Mouse (Mus musculus): Measurements from ENCODE around the gene Spata1. TPM values are rescaled to one million over a fixed set of nuclear protein-coding genes. Genes with fewer than 3 reads are reported as not detected.

Gene Spata1
- polyA plus RNA-seq, 1 experiment from 2014 or later = 5.4 TPM

DNA sequence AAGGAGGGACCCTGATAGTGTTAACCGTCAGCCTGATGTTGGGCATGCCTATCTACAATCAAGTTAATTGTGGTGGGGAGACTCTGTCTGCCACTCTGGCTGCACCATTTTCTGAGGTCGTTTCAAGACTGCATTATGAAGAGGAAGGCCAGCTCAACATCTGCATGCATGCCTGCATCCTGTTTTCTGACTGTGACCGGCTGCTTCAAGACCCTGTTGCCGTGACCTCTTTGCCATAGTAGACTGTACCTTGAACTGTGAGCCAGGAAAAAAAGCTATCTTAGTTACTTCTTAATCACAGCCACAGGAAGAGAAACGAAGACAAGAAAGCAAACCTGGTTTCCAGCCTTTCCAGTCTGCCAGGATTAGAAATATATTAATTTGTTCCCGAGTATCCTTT lies 50.6 kb downstream of the Spata1 start:
- no peaks in the 10 kb centered on the region for H3K9me3 ChIP-seq
- DNase-seq (ENCODE audit: low spot score) = no peak
- no peak overlapping the region for H3K4me3 ChIP-seq
- no peaks in the 10 kb centered on the region for H3K27me3 ChIP-seq (ENCODE audit: insufficient read depth, poor library complexity, severe bottlenecking)
- peaks cover 10% of the 10 kb centered on the region; the same call in 1 of the 2 replicates for H3K36me3 ChIP-seq
- H3K4me1 ChIP-seq = peaks cover 26% of the 10 kb centered on the region
- WGBS = 63% methylated on average over 6 of the region's 6 CpGs
- no peak overlapping the region for H3K27ac ChIP-seq

GRCm38 (mm10) chr3:146448372-146448771 lies 51.2 kb downstream of the Spata1 start:
- H3K4me1 ChIP-seq = peaks cover 26% of the 10 kb centered on the region
- no peaks in the 10 kb centered on the region for H3K27me3 ChIP-seq (ENCODE audit: insufficient read depth, poor library complexity, severe bottlenecking)
- 41% methylated on average over 10 of the region's 10 CpGs for whole genome bisulfite sequencing
- peak overlapping the region; percentile 32; the same call in 1 of the 2 replicates for H3K27ac ChIP-seq
- DNase-seq (ENCODE audit: low spot score) = no peak
- no peaks in the 10 kb centered on the region for H3K9me3 ChIP-seq
- no peak overlapping the region for H3K4me3 ChIP-seq
- peaks cover 10% of the 10 kb centered on the region; the same call in 1 of the 2 replicates for H3K36me3 ChIP-seq

DNA sequence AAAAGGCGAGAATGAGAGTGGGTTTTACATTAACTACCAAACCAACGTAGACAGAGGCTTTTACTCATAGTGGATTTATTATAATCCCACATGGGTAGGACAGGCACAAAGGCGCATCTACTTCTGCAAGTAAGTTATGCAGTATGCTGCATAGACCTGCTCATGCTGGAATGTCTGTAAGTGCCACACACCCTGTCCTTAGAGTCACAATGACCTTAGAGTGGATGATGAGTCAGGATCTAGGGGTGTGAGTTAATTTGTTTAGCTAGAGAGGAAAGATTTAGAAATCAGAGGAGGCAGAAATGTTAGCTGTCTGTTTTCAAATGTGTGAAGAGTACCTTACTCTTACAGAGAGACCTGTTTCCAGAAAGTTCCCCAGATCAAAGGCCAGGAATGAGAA lies 52.0 kb downstream of the Spata1 start:
- Histone ChIP-seq H3K27me3 (ENCODE audit: insufficient read depth, poor library complexity, severe bottlenecking) (no peaks in the 10 kb centered on the region), H3K27ac (no peak overlapping the region), H3K4me1 (peaks cover 26% of the 10 kb centered on the region), H3K36me3 (peaks cover 10% of the 10 kb centered on the region; the same call in 1 of the 2 replicates), H3K4me3 (no peak overlapping the region), H3K9me3 (no peaks in the 10 kb centered on the region)
- DNase-seq (ENCODE audit: low spot score) = no peak
- WGBS = 93% methylated on average over 3 of the region's 3 CpGs

DNA sequence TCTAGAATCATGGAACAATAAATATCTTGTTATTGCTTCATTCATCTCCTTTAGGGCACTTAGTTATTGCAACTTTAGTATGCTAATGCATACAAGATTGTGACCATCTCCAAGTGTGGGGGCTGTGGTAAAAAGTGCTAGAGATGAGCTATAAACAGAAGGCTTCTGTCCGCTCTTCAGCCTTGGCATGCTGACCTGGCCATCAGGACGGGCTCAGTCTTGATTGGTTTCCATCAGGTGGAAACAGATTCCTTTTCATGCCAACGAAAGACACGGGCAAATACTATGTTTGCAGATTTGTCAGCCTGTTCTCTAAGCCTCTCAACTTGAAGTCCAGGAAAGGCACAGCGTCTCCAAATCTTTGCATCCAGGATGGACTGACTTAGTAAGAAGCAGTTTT lies 52.4 kb downstream of the Spata1 start:
- Histone ChIP-seq H3K9me3 (no peaks in the 10 kb centered on the region), H3K36me3 (peaks cover 10% of the 10 kb centered on the region; the same call in 1 of the 2 replicates), H3K4me1 (peaks cover 26% of the 10 kb centered on the region), H3K27ac (no peak overlapping the region), H3K4me3 (no peak overlapping the region), H3K27me3 (ENCODE audit: insufficient read depth, poor library complexity, severe bottlenecking) (no peaks in the 10 kb centered on the region)
- WGBS = 90% methylated on average over 5 of the region's 5 CpGs
- DNase-seq (ENCODE audit: low spot score) = no peak

GRCm38 (mm10) chr3:146444880-146445279 lies 54.7 kb downstream of the Spata1 start:
- no peak for DNase-seq (ENCODE audit: low spot score)
- WGBS = 93% methylated on average over 7 of the region's 7 CpGs
- Histone ChIP-seq H3K9me3 (no peaks in the 10 kb centered on the region), H3K27ac (no peak overlapping the region), H3K4me1 (peaks cover 15% of the 10 kb centered on the region), H3K4me3 (no peak overlapping the region), H3K36me3 (peaks cover 16% of the 10 kb centered on the region; the same call in 1 of the 2 replicates), H3K27me3 (ENCODE audit: insufficient read depth, poor library complexity, severe bottlenecking) (no peaks in the 10 kb centered on the region)

DNA sequence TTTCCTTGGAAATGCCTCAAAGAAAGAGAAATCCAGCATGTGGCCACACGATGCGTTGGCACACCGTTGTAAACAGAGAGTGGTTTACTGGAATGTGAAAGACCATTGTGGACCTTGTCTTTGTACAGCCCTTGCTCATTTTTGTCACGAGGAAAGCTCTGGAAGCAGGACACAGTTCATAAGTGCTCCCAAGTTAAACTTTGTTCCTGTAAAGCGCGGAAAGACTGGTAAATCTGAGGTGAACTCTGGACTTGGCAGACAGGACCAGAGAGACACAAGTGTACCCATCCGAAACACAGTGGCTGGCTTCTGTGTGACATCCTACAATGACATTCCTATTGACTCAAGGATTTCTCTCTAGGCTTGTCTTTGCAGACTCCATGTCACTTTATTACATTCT lies 56.2 kb downstream of the Spata1 start:
- 92% methylated on average over 7 of the region's 7 CpGs for WGBS
- H3K4me1 ChIP-seq = peaks cover 9% of the 10 kb centered on the region
- H3K4me3 ChIP-seq = no peak overlapping the region
- H3K36me3 ChIP-seq = peaks cover 21% of the 10 kb centered on the region
- no peaks in the 10 kb centered on the region for H3K27me3 ChIP-seq (ENCODE audit: insufficient read depth, poor library complexity, severe bottlenecking)
- no peak overlapping the region for H3K27ac ChIP-seq
- DNase-seq (ENCODE audit: low spot score) = no peak
- no peaks in the 10 kb centered on the region for H3K9me3 ChIP-seq

DNA sequence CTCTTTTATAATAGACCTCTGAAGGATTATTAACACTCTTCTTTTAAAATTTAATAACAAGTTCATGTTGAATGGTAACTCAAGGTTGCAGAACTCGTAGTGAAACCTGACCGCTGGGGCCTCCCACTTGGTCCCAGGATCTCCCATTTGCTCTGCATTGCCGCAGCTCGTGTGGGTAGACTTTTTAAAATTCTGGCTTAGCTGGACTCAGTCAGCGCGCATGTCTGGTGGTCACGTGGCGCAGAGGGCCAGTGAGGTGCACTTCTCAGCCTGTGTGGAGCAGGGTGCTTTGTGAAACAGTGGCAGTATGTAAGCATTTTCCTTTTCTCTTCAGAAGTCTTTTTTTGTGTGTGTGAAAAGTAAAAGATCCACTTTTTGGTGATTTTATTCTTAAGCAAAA lies 56.6 kb downstream of the Spata1 start:
- Histone ChIP-seq H3K27ac (no peak overlapping the region), H3K9me3 (no peaks in the 10 kb centered on the region), H3K36me3 (peaks cover 25% of the 10 kb centered on the region), H3K4me3 (no peak overlapping the region), H3K27me3 (ENCODE audit: insufficient read depth, poor library complexity, severe bottlenecking) (no peaks in the 10 kb centered on the region), H3K4me1 (peaks cover 4% of the 10 kb centered on the region)
- DNase-seq (ENCODE audit: low spot score) = no peak
- 94% methylated on average over 8 of the region's 8 CpGs for WGBS

GRCm38 (mm10) chr3:146442484-146442883 lies 57.1 kb downstream of the Spata1 start:
- no peaks in the 10 kb centered on the region for H3K9me3 ChIP-seq
- no peak overlapping the region for H3K27ac ChIP-seq
- no peak for DNase-seq (ENCODE audit: low spot score)
- 0 out of 2 replicates have a peak, but pooled peaks cover under 1% of the 10 kb centered on the region for H3K4me1 ChIP-seq
- peaks cover 27% of the 10 kb centered on the region for H3K36me3 ChIP-seq
- no peak overlapping the region for H3K4me3 ChIP-seq
- 88% methylated on average over 7 of the region's 7 CpGs for WGBS
- H3K27me3 ChIP-seq (ENCODE audit: insufficient read depth, poor library complexity, severe bottlenecking) = no peaks in the 10 kb centered on the region

DNA sequence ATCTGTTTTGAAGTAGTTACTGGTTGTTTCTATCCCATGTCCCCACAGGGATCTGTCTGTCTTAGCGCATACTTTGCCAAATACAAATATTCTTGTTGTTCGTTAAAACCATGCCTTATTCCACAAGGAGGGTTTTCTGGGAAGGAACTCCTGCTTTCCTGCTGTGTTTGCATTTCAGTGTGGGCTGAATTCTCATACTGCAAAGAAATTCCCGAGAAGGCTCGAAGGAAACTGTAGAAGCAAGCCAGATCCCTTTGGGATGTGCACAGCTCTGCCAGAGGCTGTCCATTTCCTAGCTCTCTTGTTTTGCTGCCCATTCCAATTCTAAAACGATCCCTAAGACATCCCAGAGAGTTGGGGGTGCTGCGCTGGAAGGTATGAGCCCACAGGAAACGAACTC lies 59.1 kb downstream of the Spata1 start:
- no peak overlapping the region for H3K27ac ChIP-seq
- H3K4me1 ChIP-seq = no peaks in the 10 kb centered on the region
- no peak for DNase-seq (ENCODE audit: low spot score)
- H3K36me3 ChIP-seq = peaks cover 39% of the 10 kb centered on the region
- H3K4me3 ChIP-seq = no peak overlapping the region
- H3K9me3 ChIP-seq = no peaks in the 10 kb centered on the region
- 88% methylated on average over 7 of the region's 7 CpGs for WGBS
- no peaks in the 10 kb centered on the region for H3K27me3 ChIP-seq (ENCODE audit: insufficient read depth, poor library complexity, severe bottlenecking)

GRCm38 (mm10) chr3:146440011-146440410 lies 59.5 kb downstream of the Spata1 start:
- 92% methylated on average over 12 of the region's 12 CpGs for WGBS
- no peak overlapping the region for H3K27ac ChIP-seq
- no peak for DNase-seq (ENCODE audit: low spot score)
- H3K4me1 ChIP-seq = no peaks in the 10 kb centered on the region
- no peaks in the 10 kb centered on the region for H3K9me3 ChIP-seq
- H3K36me3 ChIP-seq = peaks cover 38% of the 10 kb centered on the region
- H3K27me3 ChIP-seq (ENCODE audit: insufficient read depth, poor library complexity, severe bottlenecking) = no peaks in the 10 kb centered on the region
- H3K4me3 ChIP-seq = no peak overlapping the region

GRCm38 (mm10) chr3:146436114-146436513 lies 63.4 kb downstream of the Spata1 start:
- no peak overlapping the region for H3K4me3 ChIP-seq
- WGBS = 90% methylated on average over 8 of the region's 8 CpGs
- peak; percentile 58 for DNase-seq (ENCODE audit: low spot score)

GRCm38 (mm10) chr3:146435533-146435932 lies 64.0 kb downstream of the Spata1 start:
- no peaks in the 10 kb centered on the region for H3K9me3 ChIP-seq
- H3K27ac ChIP-seq = no peak overlapping the region
- peak; percentile 70 for DNase-seq (ENCODE audit: low spot score)
- H3K36me3 ChIP-seq = peaks cover 76% of the 10 kb centered on the region
- H3K4me1 ChIP-seq = no peaks in the 10 kb centered on the region
- WGBS = 89% methylated on average over 11 of the region's 11 CpGs
- no peak overlapping the region for H3K4me3 ChIP-seq
- H3K27me3 ChIP-seq (ENCODE audit: insufficient read depth, poor library complexity, severe bottlenecking) = no peaks in the 10 kb centered on the region

More at GRCm38 (mm10) chr3:146436114-146436513, 63.4 kb downstream of the Spata1 start:
- no peaks in the 10 kb centered on the region for H3K9me3 ChIP-seq
- no peaks in the 10 kb centered on the region for H3K4me1 ChIP-seq
- no peaks in the 10 kb centered on the region for H3K27me3 ChIP-seq (ENCODE audit: insufficient read depth, poor library complexity, severe bottlenecking)
- H3K27ac ChIP-seq = no peak overlapping the region
- peaks cover 72% of the 10 kb centered on the region for H3K36me3 ChIP-seq

- 93% methylated on average over 8 of the region's 8 CpGs for WGBS
- H3K36me3 ChIP-seq = peaks cover 74% of the 10 kb centered on the region
- DNase-seq (ENCODE audit: low spot score) = peak; percentile 54
These were observed 64.9 kb downstream of the Spata1 start for GRCm38 (mm10) chr3:146434686-146435085.

More at GRCm38 (mm10) chr3:146434686-146435085, 64.9 kb downstream of the Spata1 start:
- no peaks in the 10 kb centered on the region for H3K4me1 ChIP-seq
- no peak overlapping the region for H3K4me3 ChIP-seq
- H3K9me3 ChIP-seq = no peaks in the 10 kb centered on the region
- no peak overlapping the region for H3K27ac ChIP-seq
- H3K27me3 ChIP-seq (ENCODE audit: insufficient read depth, poor library complexity, severe bottlenecking) = no peaks in the 10 kb centered on the region

All from heart, embryonic 10.5 days (tissue).